Mouse (Mus musculus): ENCODE results near the gene Yy1. TPM values are rescaled to one million over a fixed set of nuclear protein-coding genes. Genes with fewer than 3 reads are reported as not detected.

Gene Yy1
- polyA plus RNA-seq, 1 experiment = 15.2 TPM

DNA sequence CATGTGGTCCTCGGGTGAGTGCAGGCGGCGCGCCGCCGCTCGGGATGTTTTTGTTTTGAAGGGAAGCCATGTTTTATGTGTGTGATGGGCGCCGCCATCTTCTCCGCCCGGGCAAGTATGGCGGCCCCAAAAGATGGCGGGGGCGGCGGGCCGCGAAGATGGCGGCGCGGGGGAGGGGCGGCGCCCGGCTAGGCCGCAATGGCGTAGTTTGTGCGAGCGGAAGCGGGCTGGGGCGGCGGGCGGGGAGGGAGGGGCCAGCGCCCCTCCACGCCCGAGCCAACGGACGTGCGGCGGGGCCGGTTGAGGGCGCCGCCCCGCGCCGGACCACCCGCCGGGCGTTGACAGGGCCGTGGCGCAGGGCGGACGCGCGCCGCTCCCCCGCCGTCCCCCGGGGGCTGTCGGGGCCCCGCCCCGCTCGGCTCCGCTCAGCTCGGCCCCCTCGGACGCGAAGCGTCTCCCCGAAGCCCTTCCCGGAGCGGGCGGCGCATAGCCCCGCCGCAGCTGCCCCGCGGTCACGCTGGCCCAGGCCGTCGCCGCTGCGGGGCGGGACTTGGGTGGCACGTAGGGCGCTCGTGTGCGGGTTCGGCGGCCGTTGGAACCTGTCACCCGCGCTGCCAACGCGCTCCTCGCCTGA is 1.4 kb downstream of the Yy1 start:
- Histone ChIP-seq H3K4me1 (ENCODE audit: control insufficient read depth, insufficient read depth, insufficient read length) (peaks cover 5% of the 10 kb centered on the region; the same call in 1 of the 2 replicates), H3K27ac (ENCODE audit: insufficient read depth, low read length) (peak overlapping the region; percentile 95), H3K4me3 (ENCODE audit: extremely low read depth, insufficient read depth, insufficient read length) (peak overlapping the region; percentile 96), H3K36me3 (ENCODE audit: control insufficient read depth, insufficient read depth, low read length) (no peaks in the 10 kb centered on the region), H3K27me3 (ENCODE audit: control insufficient read depth, insufficient read depth, low read length) (no peaks in the 10 kb centered on the region)
- WGBS = under 1% methylated on average over 85 of the region's 94 CpGs
- peak; percentile 62 to 78 for DNase-seq (ENCODE audit: low read depth in 1 of 2, low spot score in 2 of 2)
- TF ChIP-seq CTCF (IDR thresholded peaks at IDR 0.05; ENCODE audit: extremely low read depth, insufficient read depth, insufficient read length, insufficient replicate concordance) (no peak), POLR2A (IDR thresholded peaks at IDR 0.05; ENCODE audit: low read depth, low read length) (no peak)

DNA sequence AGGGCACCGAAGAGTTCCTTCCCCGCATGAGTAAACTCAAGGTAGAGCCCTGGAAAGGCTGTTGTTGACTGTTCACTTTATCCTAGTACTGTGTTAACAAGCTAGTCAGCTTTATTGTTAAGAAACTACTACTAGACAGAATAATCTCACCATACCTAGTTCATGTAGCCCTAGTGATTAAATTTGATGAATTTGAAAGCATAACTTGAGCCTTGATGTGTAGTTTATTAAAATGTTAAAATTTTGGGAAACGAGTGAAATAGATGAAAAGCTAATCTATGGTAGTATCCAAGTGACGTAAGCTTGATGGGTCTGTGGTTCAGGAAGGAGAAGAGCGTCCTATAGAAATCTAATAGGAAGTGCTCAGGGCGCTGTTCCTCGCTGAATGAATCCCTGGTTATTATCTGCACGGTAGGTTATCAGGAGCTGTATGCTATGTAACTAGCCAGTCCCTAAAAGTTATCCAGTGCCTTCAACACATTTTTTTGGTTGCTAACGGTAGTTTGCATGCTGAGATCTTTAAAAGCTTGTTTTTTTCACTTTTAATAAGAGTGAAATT is 2.3 kb downstream of the Yy1 start:
- Histone ChIP-seq H3K27ac (ENCODE audit: insufficient read depth, low read length) (peak overlapping the region; percentile 95; the same call in 1 of the 2 replicates), H3K36me3 (ENCODE audit: control insufficient read depth, insufficient read depth, low read length) (no peaks in the 10 kb centered on the region), H3K4me3 (ENCODE audit: extremely low read depth, insufficient read depth, insufficient read length) (peak overlapping the region; percentile 46), H3K27me3 (ENCODE audit: control insufficient read depth, insufficient read depth, low read length) (no peaks in the 10 kb centered on the region), H3K4me1 (ENCODE audit: control insufficient read depth, insufficient read depth, insufficient read length) (peaks cover 5% of the 10 kb centered on the region; the same call in 1 of the 2 replicates)
- DNase-seq (ENCODE audit: low read depth in 1 of 2, low spot score in 2 of 2) = no peak
- 8% methylated on average over 9 of the region's 9 CpGs for WGBS
- TF ChIP-seq CTCF (IDR thresholded peaks at IDR 0.05; ENCODE audit: extremely low read depth, insufficient read depth, insufficient read length, insufficient replicate concordance) (no peak), POLR2A (IDR thresholded peaks at IDR 0.05; ENCODE audit: low read depth, low read length) (no peak)

DNA sequence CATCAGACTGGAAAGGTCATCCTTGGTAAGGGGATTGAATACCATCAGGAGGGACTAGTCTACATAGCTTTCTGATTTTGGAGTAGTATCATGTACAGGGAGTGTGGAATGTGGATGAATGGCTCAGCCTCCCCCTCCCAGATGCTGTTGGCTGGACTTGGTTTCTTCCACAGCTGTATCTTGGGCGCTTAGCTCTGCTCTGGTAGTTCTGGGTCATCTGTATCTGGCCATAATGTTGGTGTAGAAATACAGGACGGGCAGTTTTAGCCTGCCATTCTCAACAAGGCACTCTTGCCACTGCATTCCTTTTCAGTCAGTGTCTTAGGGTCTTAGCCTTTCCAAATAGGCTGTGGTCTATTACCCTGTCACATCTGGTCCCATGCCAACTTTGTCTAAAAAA is 8.8 kb downstream of the Yy1 start:
- no peak for TF ChIP-seq CTCF (IDR thresholded peaks at IDR 0.05; ENCODE audit: extremely low read depth, insufficient read depth, insufficient read length, insufficient replicate concordance)
- no peak for TF ChIP-seq POLR2A (IDR thresholded peaks at IDR 0.05; ENCODE audit: low read depth, low read length)

DNA sequence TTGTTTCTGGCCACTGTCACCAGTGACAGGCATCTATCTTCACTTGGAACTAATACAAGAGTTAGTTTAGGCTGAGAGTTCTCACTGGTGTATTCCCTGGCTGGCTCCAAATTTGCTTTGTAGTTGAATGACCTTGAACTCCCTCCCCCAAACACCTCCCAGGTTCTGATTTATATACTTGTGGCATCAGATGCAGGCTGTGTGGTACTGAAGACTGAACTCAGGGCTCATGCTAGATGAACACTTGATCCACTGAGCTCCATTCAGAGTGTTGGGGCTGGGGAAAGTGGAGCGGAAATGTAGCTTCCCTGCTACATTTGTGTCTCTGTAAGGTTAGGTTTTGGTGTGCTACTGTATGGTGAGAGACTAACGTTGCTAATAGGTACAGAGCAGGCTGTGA is 11.6 kb downstream of the Yy1 start:
- Histone ChIP-seq H3K4me3 (ENCODE audit: extremely low read depth, insufficient read depth, insufficient read length) (no peak overlapping the region), H3K27ac (ENCODE audit: insufficient read depth, low read length) (no peak overlapping the region), H3K27me3 (ENCODE audit: control insufficient read depth, insufficient read depth, low read length) (no peaks in the 10 kb centered on the region), H3K4me1 (ENCODE audit: control insufficient read depth, insufficient read depth, insufficient read length) (peaks cover 8% of the 10 kb centered on the region), H3K36me3 (ENCODE audit: control insufficient read depth, insufficient read depth, low read length) (peaks cover 6% of the 10 kb centered on the region; the same call in 1 of the 2 replicates)
- no peak for DNase-seq (ENCODE audit: low read depth in 1 of 2, low spot score in 2 of 2)
- no peak for TF ChIP-seq CTCF (IDR thresholded peaks at IDR 0.05; ENCODE audit: extremely low read depth, insufficient read depth, insufficient read length, insufficient replicate concordance)
- TF ChIP-seq POLR2A (IDR thresholded peaks at IDR 0.05; ENCODE audit: low read depth, low read length) = no peak
- 78% methylated on average over 2 of the region's 2 CpGs for WGBS

More for the DNA sequence above, 8.8 kb downstream of the Yy1 start:
- Histone ChIP-seq H3K4me1 (ENCODE audit: control insufficient read depth, insufficient read depth, insufficient read length) (peaks cover 12% of the 10 kb centered on the region), H3K36me3 (ENCODE audit: control insufficient read depth, insufficient read depth, low read length) (peaks cover 2% of the 10 kb centered on the region; the same call in 1 of the 2 replicates), H3K27ac (ENCODE audit: insufficient read depth, low read length) (no peak overlapping the region), H3K27me3 (ENCODE audit: control insufficient read depth, insufficient read depth, low read length) (no peaks in the 10 kb centered on the region), H3K4me3 (ENCODE audit: extremely low read depth, insufficient read depth, insufficient read length) (no peak overlapping the region)
- 82% methylated on average over 2 of the region's 2 CpGs for WGBS
- no peak for DNase-seq (ENCODE audit: low read depth in 1 of 2, low spot score in 2 of 2)

DNA sequence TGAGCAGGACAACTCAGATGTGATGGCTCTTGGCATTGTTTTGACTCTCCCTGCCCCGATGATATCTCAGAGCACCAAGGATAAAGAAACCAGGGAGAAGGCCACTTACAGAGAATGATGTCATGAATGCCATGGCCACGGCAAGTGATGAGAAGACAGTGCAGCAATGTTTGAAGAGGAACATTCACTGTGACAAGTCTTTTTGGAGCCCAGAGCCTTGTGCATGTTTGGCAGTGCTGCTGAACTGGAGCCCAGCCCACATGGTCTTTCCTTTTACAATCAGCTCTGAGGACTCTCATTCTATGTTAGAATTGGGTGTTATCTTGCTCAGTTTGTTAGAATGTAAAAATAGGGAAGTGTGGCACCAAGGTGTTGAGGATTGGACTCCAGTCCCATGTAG is 15.7 kb downstream of the Yy1 start:
- H3K4me3 ChIP-seq (ENCODE audit: extremely low read depth, insufficient read depth, insufficient read length) = no peak overlapping the region
- no peak for DNase-seq (ENCODE audit: low read depth in 1 of 2, low spot score in 2 of 2)
- H3K36me3 ChIP-seq (ENCODE audit: control insufficient read depth, insufficient read depth, low read length) = peaks cover 6% of the 10 kb centered on the region; the same call in 1 of the 2 replicates
- H3K27ac ChIP-seq (ENCODE audit: insufficient read depth, low read length) = no peak overlapping the region
- TF ChIP-seq POLR2A (IDR thresholded peaks at IDR 0.05; ENCODE audit: low read depth, low read length) (no peak), CTCF (IDR thresholded peaks at IDR 0.05; ENCODE audit: extremely low read depth, insufficient read depth, insufficient read length, insufficient replicate concordance) (no peak)
- H3K27me3 ChIP-seq (ENCODE audit: control insufficient read depth, insufficient read depth, low read length) = no peaks in the 10 kb centered on the region
- WGBS = 79% methylated on average over 2 of the region's 2 CpGs
- peaks cover 3% of the 10 kb centered on the region for H3K4me1 ChIP-seq (ENCODE audit: control insufficient read depth, insufficient read depth, insufficient read length)

DNA sequence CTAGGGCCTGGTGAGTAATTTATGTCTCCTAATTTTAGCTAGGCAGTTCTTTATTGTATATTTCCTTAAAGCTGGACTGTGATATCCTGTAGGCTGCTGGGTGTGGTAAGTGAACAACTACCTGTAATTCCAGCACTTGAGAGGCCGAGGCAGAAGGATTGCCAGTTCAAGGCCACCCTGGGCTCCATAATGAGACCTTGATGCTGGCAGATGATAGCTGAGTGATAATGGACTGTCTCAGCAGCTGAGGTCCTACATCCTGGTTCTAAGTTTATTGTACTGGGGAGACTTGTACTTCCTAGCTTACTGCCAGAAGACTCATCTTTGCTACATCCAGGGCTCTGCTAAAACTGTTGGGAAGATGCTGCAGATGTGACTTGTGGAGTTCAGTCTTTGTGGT is 17.0 kb downstream of the Yy1 start:
- no peak for TF ChIP-seq CTCF (IDR thresholded peaks at IDR 0.05; ENCODE audit: extremely low read depth, insufficient read depth, insufficient read length, insufficient replicate concordance)
- TF ChIP-seq POLR2A (IDR thresholded peaks at IDR 0.05; ENCODE audit: low read depth, low read length) = no peak
- WGBS = 67% methylated on average over 1 of the region's 1 CpGs
- Histone ChIP-seq H3K27me3 (ENCODE audit: control insufficient read depth, insufficient read depth, low read length) (no peaks in the 10 kb centered on the region), H3K36me3 (ENCODE audit: control insufficient read depth, insufficient read depth, low read length) (peaks cover 11% of the 10 kb centered on the region), H3K4me3 (ENCODE audit: extremely low read depth, insufficient read depth, insufficient read length) (no peak overlapping the region), H3K27ac (ENCODE audit: insufficient read depth, low read length) (no peak overlapping the region), H3K4me1 (ENCODE audit: control insufficient read depth, insufficient read depth, insufficient read length) (no peaks in the 10 kb centered on the region; the same call in 1 of the 2 replicates)
- no peak for DNase-seq (ENCODE audit: low read depth in 1 of 2, low spot score in 2 of 2)

DNA sequence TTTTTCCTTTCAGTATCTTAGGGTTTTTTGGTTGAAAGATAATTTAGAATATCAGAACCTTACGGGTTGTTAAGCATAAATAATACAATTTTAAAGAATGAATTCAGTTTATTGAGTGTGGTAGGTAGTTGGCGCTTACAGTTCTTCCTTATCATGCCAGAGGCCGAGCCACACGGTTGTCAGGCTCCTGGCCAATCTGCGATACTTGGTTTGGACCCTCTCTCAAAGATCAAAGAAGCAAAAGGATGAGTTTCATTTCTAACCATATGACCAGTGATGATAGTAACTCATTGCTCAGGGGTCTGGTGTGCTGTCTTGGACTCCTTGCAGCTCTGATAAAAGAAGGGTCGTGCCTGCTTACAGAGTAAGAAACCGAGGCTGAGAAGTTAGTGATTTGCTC is 17.5 kb downstream of the Yy1 start:
- no peaks in the 10 kb centered on the region for H3K27me3 ChIP-seq (ENCODE audit: control insufficient read depth, insufficient read depth, low read length)
- H3K27ac ChIP-seq (ENCODE audit: insufficient read depth, low read length) = no peak overlapping the region
- peaks cover 12% of the 10 kb centered on the region for H3K36me3 ChIP-seq (ENCODE audit: control insufficient read depth, insufficient read depth, low read length)
- 81% methylated on average over 7 of the region's 7 CpGs for WGBS
- no peaks in the 10 kb centered on the region; the same call in 1 of the 2 replicates for H3K4me1 ChIP-seq (ENCODE audit: control insufficient read depth, insufficient read depth, insufficient read length)
- no peak overlapping the region for H3K4me3 ChIP-seq (ENCODE audit: extremely low read depth, insufficient read depth, insufficient read length)
- DNase-seq (ENCODE audit: low read depth in 1 of 2, low spot score in 2 of 2) = no peak
- no peak for TF ChIP-seq POLR2A (IDR thresholded peaks at IDR 0.05; ENCODE audit: low read depth, low read length)
- no peak for TF ChIP-seq CTCF (IDR thresholded peaks at IDR 0.05; ENCODE audit: extremely low read depth, insufficient read depth, insufficient read length, insufficient replicate concordance)
